In the genomic region with DNA sequence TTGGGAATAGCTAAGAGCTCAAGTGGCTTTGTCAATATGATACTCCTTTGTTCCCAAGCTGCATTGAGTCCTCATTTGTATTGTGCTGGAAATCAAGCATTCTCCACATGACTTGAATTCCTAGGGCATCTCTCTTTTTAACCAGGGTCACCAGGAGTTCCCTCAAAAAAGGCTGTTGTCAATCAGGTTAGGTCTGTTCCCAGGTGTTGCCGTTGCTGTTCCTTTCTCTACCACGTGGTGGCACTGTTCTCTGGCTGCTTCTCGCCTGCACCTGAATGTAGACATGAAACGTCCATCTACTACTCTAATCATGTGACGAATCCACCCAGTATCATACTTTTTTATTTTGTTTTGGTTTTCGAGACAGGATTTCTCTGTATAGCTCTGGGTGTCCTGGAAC, we compare ENCODE assay signal across 9 mouse cellular contexts.
DNase-seq lines count a peak whose midpoint lies in the region; ATAC-seq and TF ChIP-seq lines count a peak whose summit lies in the region.
"Had no signal": no experiment of that assay in that cellular context is flagged by ENCODE, and none has a peak within 500 bp of the region (broad histone marks: within the 10 kb centered on the region; RNA-seq: fewer than 3 reads in every experiment).

No protein-coding gene starts in this region.

- peak; percentile 84 for TF ChIP-seq CTCF in brain, embryonic 14.5 days (IDR thresholded peaks at IDR 0.05; ENCODE audit: borderline replicate concordance, extremely low read depth, insufficient read depth, insufficient read length)
- peak; percentile 75 for TF ChIP-seq CTCF in hindbrain, postnatal 0 days (IDR thresholded peaks at IDR 0.05; ENCODE audit: low read depth)

- no peak overlapping the region for H3K27ac ChIP-seq in forebrain, embryonic 11.5 days (ENCODE audit: low read depth, low read length)
- no peak overlapping the region for H3K27ac ChIP-seq in forebrain, embryonic 15.5 days (replicated peaks)
- no peak overlapping the region for H3K27ac ChIP-seq in forebrain, embryonic 14.5 days (ENCODE audit: low read depth, low read length)
- no peak overlapping the region for H3K27ac ChIP-seq in hindbrain, postnatal 0 days
- H3K27ac ChIP-seq: lung, embryonic 15.5 days had no signal

- H3K36me3 ChIP-seq in forebrain, embryonic 11.5 days (ENCODE audit: control insufficient read depth, insufficient read depth, low read length): no peaks in the 10 kb centered on the region
- no peaks in the 10 kb centered on the region for H3K36me3 ChIP-seq in forebrain, embryonic 15.5 days
- H3K36me3 ChIP-seq in forebrain, embryonic 14.5 days (ENCODE audit: control insufficient read depth, insufficient read depth, low read length): no peaks in the 10 kb centered on the region
- no peaks in the 10 kb centered on the region for H3K36me3 ChIP-seq in hindbrain, postnatal 0 days (ENCODE audit: insufficient read depth, low read length)
- H3K36me3 ChIP-seq: lung, embryonic 15.5 days had no signal

- H3K4me2 ChIP-seq in forebrain, embryonic 11.5 days (ENCODE audit: low read depth, low read length, severe bottlenecking): no peak overlapping the region
- no peak overlapping the region for H3K4me2 ChIP-seq in forebrain, embryonic 15.5 days (replicated peaks)
- H3K4me2 ChIP-seq in forebrain, embryonic 14.5 days (ENCODE audit: low read length): no peak overlapping the region
- H3K4me2 ChIP-seq in hindbrain, postnatal 0 days (ENCODE audit: low read depth, low read length): no peak overlapping the region
- H3K4me2 ChIP-seq: lung, embryonic 15.5 days had no signal

- ATAC-seq in forebrain, embryonic 11.5 days (replicated peaks; ENCODE audit: low FRiP score): peak; percentile 56; the same call in 1 of the 2 replicates
- no peak for ATAC-seq in forebrain, embryonic 15.5 days (replicated peaks)
- no peak for ATAC-seq in forebrain, embryonic 14.5 days
- peak; percentile 43; the same call in 1 of the 2 replicates for ATAC-seq in hindbrain, postnatal 0 days

- no peak for TF ChIP-seq POLR2A in brain, embryonic 14.5 days (IDR thresholded peaks at IDR 0.05; ENCODE audit: borderline replicate concordance, extremely low read depth, insufficient read depth, insufficient read length, poor library complexity, severe bottlenecking)

- peak; percentile 77 for DNase-seq in forebrain, embryonic 11.5 days (ENCODE audit: low spot score)
- DNase-seq in brain, embryonic 14.5 days (ENCODE audit: low read depth): peak; percentile 50
- peak; percentile 24 for DNase-seq in forebrain, embryonic 14.5 days (ENCODE audit: low spot score)
- DNase-seq in hindbrain, postnatal 0 days (ENCODE audit: low spot score): peak; percentile 28
- peak; percentile 28 to 42 for DNase-seq in layer of hippocampus, postnatal 36 days
- peak; percentile 50 for DNase-seq in mesoderm, embryonic 11.5 days (ENCODE audit: low read depth, low spot score)
- peak; percentile 78 to 91 for DNase-seq in spleen, postnatal 4 days (ENCODE audit: low spot score in 2 of 2)

- no peak overlapping the region for H3K4me3 ChIP-seq in forebrain, embryonic 11.5 days (ENCODE audit: low read depth, low read length)
- no peak overlapping the region for H3K4me3 ChIP-seq in forebrain, embryonic 15.5 days
- H3K4me3 ChIP-seq in forebrain, embryonic 14.5 days (ENCODE audit: low read depth, low read length): no peak overlapping the region
- no peak overlapping the region for H3K4me3 ChIP-seq in hindbrain, postnatal 0 days (ENCODE audit: low read length)
- H3K4me3 ChIP-seq: lung, embryonic 15.5 days had no signal

- H3K9me3 ChIP-seq in forebrain, embryonic 11.5 days (ENCODE audit: control insufficient read depth, low read length): no peaks in the 10 kb centered on the region
- H3K9me3 ChIP-seq in forebrain, embryonic 15.5 days: no peaks in the 10 kb centered on the region
- no peaks in the 10 kb centered on the region for H3K9me3 ChIP-seq in forebrain, embryonic 14.5 days (replicated peaks; ENCODE audit: control insufficient read depth, low read length)
- H3K9me3 ChIP-seq in hindbrain, postnatal 0 days (ENCODE audit: low read length): no peaks in the 10 kb centered on the region
- H3K9me3 ChIP-seq: lung, embryonic 15.5 days had no signal

- H3K4me1 ChIP-seq in forebrain, embryonic 11.5 days (replicated peaks; ENCODE audit: control insufficient read depth, insufficient read depth, low read length): no peaks in the 10 kb centered on the region
- no peaks in the 10 kb centered on the region for H3K4me1 ChIP-seq in forebrain, embryonic 15.5 days
- H3K4me1 ChIP-seq in forebrain, embryonic 14.5 days (ENCODE audit: control insufficient read depth, insufficient read depth, low read length): no peaks in the 10 kb centered on the region
- no peaks in the 10 kb centered on the region for H3K4me1 ChIP-seq in hindbrain, postnatal 0 days (ENCODE audit: insufficient read depth, low read length)
- H3K4me1 ChIP-seq: lung, embryonic 15.5 days had no signal

- H3K27me3 ChIP-seq in forebrain, embryonic 11.5 days (ENCODE audit: control insufficient read depth, insufficient read depth, low read length): no peaks in the 10 kb centered on the region
- H3K27me3 ChIP-seq in forebrain, embryonic 15.5 days: no peaks in the 10 kb centered on the region
- H3K27me3 ChIP-seq in forebrain, embryonic 14.5 days (replicated peaks; ENCODE audit: control insufficient read depth, insufficient read depth, low read length): no peaks in the 10 kb centered on the region
- no peaks in the 10 kb centered on the region for H3K27me3 ChIP-seq in hindbrain, postnatal 0 days (ENCODE audit: insufficient read depth, low read length)
- H3K27me3 ChIP-seq: lung, embryonic 15.5 days had no signal

- whole genome bisulfite sequencing in forebrain, embryonic 11.5 days: 38% methylated on average over 6 of the region's 6 CpGs
- WGBS in forebrain, embryonic 15.5 days: 35% methylated on average over 6 of the region's 6 CpGs
- 34% methylated on average over 6 of the region's 6 CpGs for WGBS in forebrain, embryonic 14.5 days
- 35% methylated on average over 6 of the region's 6 CpGs for WGBS in hindbrain, postnatal 0 days

- H3K9ac ChIP-seq in forebrain, embryonic 11.5 days (ENCODE audit: low read length): no peak overlapping the region
- no peak overlapping the region for H3K9ac ChIP-seq in forebrain, embryonic 15.5 days (replicated peaks)
- H3K9ac ChIP-seq in forebrain, embryonic 14.5 days (ENCODE audit: low read length): no peak overlapping the region
- no peak overlapping the region for H3K9ac ChIP-seq in hindbrain, postnatal 0 days (replicated peaks; ENCODE audit: low read length)
- H3K9ac ChIP-seq: lung, embryonic 15.5 days had no signal

Comparison
In these comparisons a context has a peak if more than half of its experiments do, and no peak if none do; other contexts are left out.
1. ATAC-seq: peak in forebrain, embryonic 11.5 days (single experiment) and hindbrain, postnatal 0 days (single experiment); none in forebrain, embryonic 15.5 days (single experiment) and forebrain, embryonic 14.5 days (single experiment).
2. DNase-seq: peak in every context shown above with its lines; median percentile 84 in spleen, postnatal 4 days; 77 in forebrain, embryonic 11.5 days; 50 in brain, embryonic 14.5 days; 50 in mesoderm, embryonic 11.5 days; 35 in layer of hippocampus, postnatal 36 days; 28 in hindbrain, postnatal 0 days; 24 in forebrain, embryonic 14.5 days.